Mouse (Mus musculus) right cerebral cortex, postnatal 4 days (tissue): ENCODE data around the gene Alb.

Experiments
- DNase-seq: peaks from one replicate; pipeline ENCODE4 v3.0.0-alpha.2; 2022

The Alb gene

GRCm38 (mm10) chr5:90494308-90494707 lies 33.6 kb downstream of the Alb start:
- no peak for DNase-seq

GRCm38 (mm10) chr5:90499509-90499908 lies 38.8 kb downstream of the Alb start:
- no peak for DNase-seq

- DNase-seq: peak; percentile 78
Measured at GRCm38 (mm10) chr5:90500714-90501113, 40.0 kb downstream of the Alb start.

- DNase-seq: no peak
Measured at GRCm38 (mm10) chr5:90501752-90502151, 41.1 kb downstream of the Alb start.

GRCm38 (mm10) chr5:90504742-90505141 lies 44.0 kb downstream of the Alb start:
- no peak for DNase-seq

GRCm38 (mm10) chr5:90506507-90506906 lies 45.8 kb downstream of the Alb start:
- DNase-seq: no peak

GRCm38 (mm10) chr5:90507411-90507949 lies 46.8 kb downstream of the Alb start:
- DNase-seq: no peak

GRCm38 (mm10) chr5:90509828-90510592 lies 49.3 kb downstream of the Alb start:
- no peak for DNase-seq

GRCm38 (mm10) chr5:90512288-90512955 lies 51.7 kb downstream of the Alb start:
- no peak for DNase-seq

- DNase-seq: no peak
Measured at GRCm38 (mm10) chr5:90515561-90515960, 54.9 kb downstream of the Alb start.

- DNase-seq: no peak
Measured at GRCm38 (mm10) chr5:90518356-90519100, 57.8 kb downstream of the Alb start, which contains the start of gene Afm. Gene Afm (plus strand): TSS chr5:90518932.
